Mouse (Mus musculus): ENCODE data around the gene Nfib. TPM values are rescaled to one million over a fixed set of nuclear protein-coding genes. Genes with fewer than 3 reads are reported as not detected.

The Nfib gene
- total and polyA plus RNA-seq, 3 experiments, result 0.04 to 0.11 (median 0.09) TPM

DNA sequence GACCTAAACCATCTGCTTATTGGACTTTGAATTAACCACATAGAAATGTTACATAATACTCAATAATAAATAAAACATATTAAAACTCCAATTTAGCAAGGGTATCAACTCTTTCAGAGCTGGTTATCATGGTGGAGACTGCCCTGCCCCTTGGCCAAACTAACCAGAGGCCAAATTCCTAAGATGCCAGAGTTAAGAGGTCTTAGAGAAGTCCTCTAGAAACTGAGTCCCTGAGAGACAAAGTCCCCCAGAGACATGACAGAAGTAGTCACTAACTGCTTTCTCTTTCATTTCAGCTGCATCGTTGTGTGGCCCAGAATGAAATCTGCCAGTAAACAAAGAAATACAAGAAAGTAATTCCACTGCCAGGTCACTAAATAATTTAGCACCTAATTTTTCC lies 221.7 kb downstream of the Nfib start:
- DNase-seq (ENCODE audit: extremely low read depth), result no peak
- Histone ChIP-seq H3K27me3 (replicated peaks) (no peaks in the 10 kb centered on the region), H3K4me3 (replicated peaks in 1 of 3; ENCODE audit: low read depth in 2 of 3, low read length in 2 of 3, poor library complexity in 1 of 3) (no peak overlapping the region), H3K4me1 (ENCODE audit: control insufficient read depth in 1 of 2, insufficient read depth in 2 of 2) (peaks cover 0 to 4% of the 10 kb centered on the region in 2 experiments; a peak in 1 of 4 replicates), H3K27ac (ENCODE audit: insufficient read depth, low read depth) (no peak overlapping the region), H3K36me3 (replicated peaks in 1 of 2; ENCODE audit: control insufficient read depth in 1 of 2, insufficient read depth in 1 of 2, low read length in 1 of 2) (no peaks in the 10 kb centered on the region), H3K79me2 (replicated peaks; ENCODE audit: control insufficient read depth, extremely low read depth, insufficient read depth, poor library complexity, severe bottlenecking) (no peaks in the 10 kb centered on the region), H3K9ac (ENCODE audit: insufficient read depth, low read depth) (no peak overlapping the region), H3K9me3 (replicated peaks; ENCODE audit: low read length) (no peaks in the 10 kb centered on the region), H3K4me2 (ENCODE audit: insufficient read depth, low read depth, poor library complexity, severe bottlenecking) (peak overlapping the region; percentile 75; the same call in 1 of the 2 replicates)
- in situ Hi-C loops (cut with MboI; ENCODE audit: low pct_ligation_motif_present, low pct_unique_long_range_greater_than_20kb, low sequenced_read_pairs) (no loop called here), dilution Hi-C loops (cut with MboI; ENCODE audit: extremely low pct_ligation_motif_present, extremely low pct_unique_long_range_greater_than_20kb, low sequenced_read_pairs) (no loop called here)
- TF ChIP-seq CHD2 (IDR thresholded peaks at IDR 0.05; ENCODE audit: low read length) (no peak), USF1 (IDR thresholded peaks at IDR 0.05; ENCODE audit: low read depth, low read length) (no peak), IRF4 (IDR thresholded peaks at IDR 0.05; ENCODE audit: low read depth, low read length) (no peak), SIN3A (IDR thresholded peaks at IDR 0.05; ENCODE audit: low read length) (no peak), ETS1 (conservative IDR thresholded peaks at IDR 0.05; ENCODE audit: low read depth, low read length) (no peak), UBTF (IDR thresholded peaks at IDR 0.05; ENCODE audit: low read depth, low read length) (no peak), PAX5 (IDR thresholded peaks at IDR 0.05; ENCODE audit: low read length) (no peak), MAFK (IDR thresholded peaks at IDR 0.05; ENCODE audit: insufficient replicate concordance, low read length) (no peak), ZKSCAN1 (IDR thresholded peaks at IDR 0.05; ENCODE audit: borderline replicate concordance, low read depth, low read length) (no peak), ZNF384 (IDR thresholded peaks at IDR 0.05; ENCODE audit: low read depth, low read length) (no peak), BHLHE40 (IDR thresholded peaks at IDR 0.05; ENCODE audit: low read depth, low read length) (no peak), CHD1 (IDR thresholded peaks at IDR 0.05; ENCODE audit: low read depth, low read length) (no peak), POLR2A (IDR thresholded peaks at IDR 0.05; ENCODE audit: low read depth, low read length) (no peak)

DNA sequence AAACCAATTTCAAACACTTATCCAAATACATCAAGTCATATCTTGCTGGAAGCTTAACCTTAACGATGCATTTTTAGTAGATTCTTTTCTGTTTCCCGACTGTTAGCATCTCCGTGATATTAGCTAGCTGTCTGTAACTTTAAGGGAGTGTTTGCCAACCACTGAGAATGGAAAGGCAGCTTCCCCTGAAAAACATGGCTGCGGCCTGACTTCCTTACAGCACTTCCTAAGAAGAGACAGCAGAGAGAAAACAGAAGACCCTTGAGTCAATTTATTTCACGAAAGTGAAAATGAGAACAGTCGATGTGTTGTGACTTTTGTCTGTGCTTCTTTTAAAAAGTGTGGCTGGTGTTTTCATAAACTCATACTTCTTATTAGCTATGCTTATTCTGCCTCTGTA lies 222.3 kb downstream of the Nfib start:
- peaks cover 0 to 4% of the 10 kb centered on the region in 2 experiments; a peak in 1 of 4 replicates for H3K4me1 ChIP-seq (ENCODE audit: control insufficient read depth in 1 of 2, insufficient read depth in 2 of 2)
- dilution Hi-C loops (cut with MboI; ENCODE audit: extremely low pct_ligation_motif_present, extremely low pct_unique_long_range_greater_than_20kb, low sequenced_read_pairs), result no loop called here
- TF ChIP-seq ZC3H11A (IDR thresholded peaks at IDR 0.05; ENCODE audit: low read depth, low read length) (no peak), RCOR1 (conservative IDR thresholded peaks at IDR 0.05; ENCODE audit: low read depth, low read length) (no peak), ZKSCAN1 (IDR thresholded peaks at IDR 0.05; ENCODE audit: borderline replicate concordance, low read depth, low read length) (no peak), NELFE (IDR thresholded peaks at IDR 0.05; ENCODE audit: low read depth, low read length) (no peak), MXI1 (IDR thresholded peaks at IDR 0.05; ENCODE audit: low read depth, low read length) (no peak), HCFC1 (IDR thresholded peaks at IDR 0.05; ENCODE audit: low read depth, low read length) (no peak), SIN3A (IDR thresholded peaks at IDR 0.05; ENCODE audit: low read length) (no peak), IRF4 (IDR thresholded peaks at IDR 0.05; ENCODE audit: low read depth, low read length) (no peak), BHLHE40 (IDR thresholded peaks at IDR 0.05; ENCODE audit: low read depth, low read length) (no peak), MAX (IDR thresholded peaks at IDR 0.05; ENCODE audit: low read length) (no peak), CTCF (conservative IDR thresholded peaks at IDR 0.05 in 1 of 2, IDR thresholded peaks at IDR 0.05 in 1 of 2; ENCODE audit: low read depth in 2 of 2, low read length in 2 of 2) (no peak), PAX5 (IDR thresholded peaks at IDR 0.05; ENCODE audit: low read length) (no peak), ZMIZ1 (IDR thresholded peaks at IDR 0.05; ENCODE audit: low read depth, low read length) (no peak), KAT2A (IDR thresholded peaks at IDR 0.05; ENCODE audit: insufficient replicate concordance, low read length) (no peak), ZNF384 (IDR thresholded peaks at IDR 0.05; ENCODE audit: low read depth, low read length) (no peak), MEF2A (IDR thresholded peaks at IDR 0.05; ENCODE audit: borderline replicate concordance, low read depth, low read length) (no peak), CHD1 (IDR thresholded peaks at IDR 0.05; ENCODE audit: low read depth, low read length) (no peak)
- no peak overlapping the region for H3K4me3 ChIP-seq (replicated peaks in 1 of 3; ENCODE audit: low read depth in 2 of 3, low read length in 2 of 3, poor library complexity in 1 of 3)
- no peak overlapping the region for H3K9ac ChIP-seq (ENCODE audit: insufficient read depth, low read depth)
- H3K9me3 ChIP-seq (replicated peaks; ENCODE audit: low read length), result no peaks in the 10 kb centered on the region
- no peaks in the 10 kb centered on the region for H3K27me3 ChIP-seq (replicated peaks)
- in situ Hi-C loops (cut with MboI; ENCODE audit: low pct_ligation_motif_present, low pct_unique_long_range_greater_than_20kb, low sequenced_read_pairs), result no loop called here
- H3K36me3 ChIP-seq (replicated peaks in 1 of 2; ENCODE audit: control insufficient read depth in 1 of 2, insufficient read depth in 1 of 2, low read length in 1 of 2), result no peaks in the 10 kb centered on the region
- no peak overlapping the region for H3K27ac ChIP-seq (ENCODE audit: insufficient read depth, low read depth)
- H3K4me2 ChIP-seq (ENCODE audit: insufficient read depth, low read depth, poor library complexity, severe bottlenecking), result no peak overlapping the region; the same call in 1 of the 2 replicates
- H3K79me2 ChIP-seq (replicated peaks; ENCODE audit: control insufficient read depth, extremely low read depth, insufficient read depth, poor library complexity, severe bottlenecking), result no peaks in the 10 kb centered on the region
- DNase-seq (ENCODE audit: extremely low read depth), result no peak

Measured in CH12.LX (cell line).